Comparison of ENCODE assay signal across 10 mouse cellular contexts in genomic region chr16:23314790-23315189, GRCm38 (mm10).
DNase-seq lines count a peak whose midpoint lies in the region; ATAC-seq and TF ChIP-seq lines count a peak whose summit lies in the region.
"Had no signal": no experiment of that assay in that cellular context is flagged by ENCODE, and none has a peak within 500 bp of the region (broad histone marks: within the 10 kb centered on the region; RNA-seq: fewer than 3 reads in every experiment).

No protein-coding gene starts in this region.

- TF ChIP-seq CTCF in bone marrow macrophage, adult 2 months (IDR thresholded peaks at IDR 0.05; ENCODE audit: low read depth, low read length), result no peak

- no peak overlapping the region; the same call in 1 of the 2 replicates for H3K27ac ChIP-seq in heart, embryonic 12.5 days (ENCODE audit: poor library complexity, severe bottlenecking)
- peak overlapping the region; percentile 89 for H3K27ac ChIP-seq in bone marrow macrophage, adult 2 months (ENCODE audit: insufficient read depth, low read depth, low read length)
- H3K27ac ChIP-seq: forebrain, embryonic 10.5 days had no signal

- H3K9ac ChIP-seq in heart, embryonic 12.5 days, result no peak overlapping the region

- H3K9me3 ChIP-seq in heart, embryonic 12.5 days (replicated peaks), result no peaks in the 10 kb centered on the region
- H3K9me3 ChIP-seq: forebrain, embryonic 10.5 days had no signal

- no peaks in the 10 kb centered on the region; the same call in 1 of the 2 replicates for H3K36me3 ChIP-seq in heart, embryonic 12.5 days

- no peak for ATAC-seq in heart, embryonic 12.5 days (ENCODE audit: insufficient number of reproducible peaks, low FRiP score)
- peak; percentile 22 to 25; a peak in 1 of 4 replicates for ATAC-seq in hematopoietic stem cell, adult 5-6 weeks (replicated peaks in 1 of 2; ENCODE audit: insufficient read depth in 1 of 2, low FRiP score in 2 of 2, low TSS enrichment in 1 of 2, low read depth in 1 of 2, poor library complexity in 2 of 2, severe bottlenecking in 2 of 2)
- peak; percentile 74 for ATAC-seq in megakaryocyte progenitor cell, adult 5-6 weeks (replicated peaks; ENCODE audit: poor library complexity)

- H3K4me1 ChIP-seq in heart, embryonic 12.5 days (replicated peaks), result peaks cover 16% of the 10 kb centered on the region; the same call in 1 of the 2 replicates
- H3K4me1 ChIP-seq in bone marrow macrophage, adult 2 months (ENCODE audit: control insufficient read depth, insufficient read depth, low read length), result peaks cover 25% of the 10 kb centered on the region

- H3K4me3 ChIP-seq in heart, embryonic 12.5 days, result no peak overlapping the region
- no peak overlapping the region for H3K4me3 ChIP-seq in bone marrow macrophage, adult 2 months (ENCODE audit: insufficient read depth, low read length)
- H3K4me3 ChIP-seq: forebrain, embryonic 10.5 days had no signal

- H3K4me2 ChIP-seq in heart, embryonic 12.5 days, result no peak overlapping the region

- no peak for TF ChIP-seq POLR2A in bone marrow macrophage, adult 2 months (IDR thresholded peaks at IDR 0.05; ENCODE audit: borderline replicate concordance, low read depth, low read length)

- 25% methylated on average over 7 of the region's 7 CpGs for WGBS in heart, embryonic 12.5 days

- peak; percentile 65 for DNase-seq in heart, adult 8-10 months (ENCODE audit: low spot score)
- DNase-seq in B cell, adult 2 months, result no peak
- DNase-seq in right cerebral cortex, postnatal 36 days (ENCODE audit: low spot score in 2 of 2), result no peak
- no peak for DNase-seq in adrenal gland, postnatal 10 days
- DNase-seq: adrenal gland, adult 8-10 months had no signal

- H3K27me3 ChIP-seq in heart, embryonic 12.5 days (replicated peaks), result no peaks in the 10 kb centered on the region
